ENCODE assay signal across 8 mouse cellular contexts in the genomic region with DNA sequence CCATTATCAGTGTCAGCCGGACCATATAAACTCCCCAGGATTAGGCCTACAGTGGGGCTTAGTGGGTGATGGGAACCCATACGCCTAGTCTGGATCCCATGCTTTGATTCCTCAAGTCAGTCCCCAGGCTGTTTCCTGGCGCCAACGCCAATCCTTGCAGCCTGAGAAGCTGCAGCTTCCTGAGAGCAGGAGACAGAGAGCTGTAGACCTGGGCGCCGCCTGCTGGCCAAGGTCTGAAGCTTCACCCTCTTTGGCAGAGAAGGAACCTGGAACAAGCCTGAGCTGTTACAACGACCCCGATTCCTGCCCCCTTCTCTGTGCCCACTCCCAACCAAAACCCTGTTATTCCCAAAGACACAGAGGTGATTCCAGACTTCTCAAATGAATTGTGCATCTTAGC. TPM values are rescaled to one million over a fixed set of nuclear protein-coding genes. Genes with fewer than 3 reads are reported as not detected.
DNase-seq lines count a peak whose midpoint lies in the region; TF ChIP-seq lines count a peak whose summit lies in the region.

No protein-coding gene starts in this region.

- no peaks in the 10 kb centered on the region for H3K79me2 ChIP-seq in heart, adult 2 months (replicated peaks; ENCODE audit: control insufficient read depth, insufficient read depth, low read length)

- no peaks in the 10 kb centered on the region for H3K36me3 ChIP-seq in E14TG2a.4 (ENCODE audit: insufficient read depth, low read length)
- no peaks in the 10 kb centered on the region for H3K36me3 ChIP-seq in heart, adult 2 months (ENCODE audit: control insufficient read depth, insufficient read depth, low read length)

- WGBS in heart, adult 2 months, result 8% methylated on average over 8 of the region's 8 CpGs

- no peaks in the 10 kb centered on the region for H3K9me3 ChIP-seq in E14TG2a.4 (ENCODE audit: low read length)

- intact Hi-C loops in heart, adult 2 months (cut with DNase I), result loop anchor here (1.0 to 10.0 kb wide), 4 partner anchors 37 to 575 kb away; partner anchors contain the start of gene Tspan32

- H3K4me3 ChIP-seq in E14TG2a.4 (replicated peaks; ENCODE audit: low read length), result no peak overlapping the region
- no peak overlapping the region for H3K4me3 ChIP-seq in heart, adult 2 months

- no peak for TF ChIP-seq EP300 in heart, adult 2 months (IDR thresholded peaks at IDR 0.05; ENCODE audit: insufficient read depth, low read depth, low read length)

- no peak overlapping the region for H3K27ac ChIP-seq in heart, adult 2 months

- H3K27me3 ChIP-seq in E14TG2a.4 (ENCODE audit: insufficient read depth, low read length), result peaks cover 46% of the 10 kb centered on the region
- no peaks in the 10 kb centered on the region for H3K27me3 ChIP-seq in heart, adult 2 months (ENCODE audit: control insufficient read depth, insufficient read depth, low read length)

- peaks cover 64% of the 10 kb centered on the region for H3K4me1 ChIP-seq in E14TG2a.4 (replicated peaks; ENCODE audit: low read depth, low read length)
- peaks cover 6% of the 10 kb centered on the region for H3K4me1 ChIP-seq in heart, adult 2 months (ENCODE audit: control insufficient read depth, insufficient read depth, low read length)

- TF ChIP-seq POLR2A in heart, adult 2 months (IDR thresholded peaks at IDR 0.05; ENCODE audit: insufficient read depth, low read depth, low read length), result no peak

- TF ChIP-seq CTCF in E14TG2a.4 (conservative IDR thresholded peaks at IDR 0.05; ENCODE audit: low read length), result peak; percentile 75
- TF ChIP-seq CTCF in heart, adult 2 months (IDR thresholded peaks at IDR 0.05), result peak; percentile 98

- no peak overlapping the region for H3K9ac ChIP-seq in heart, adult 2 months (ENCODE audit: low read depth, low read length)

- peak; percentile 87 for DNase-seq in adrenal gland, postnatal 10 days
- peak; percentile 71 for DNase-seq in embryo, embryonic 9.5 days (ENCODE audit: extremely low spot score)
- peak; percentile 70 to 83 for DNase-seq in heart, adult 2 months
- peak; percentile 71 to 89 for DNase-seq in kidney, postnatal 36 days
- DNase-seq in lung, postnatal 25 days (ENCODE audit: low spot score), result peak; percentile 67
- DNase-seq in right cerebral cortex, adult 18-20 months, result peak; percentile 69
- DNase-seq in urinary bladder, postnatal 25 days (ENCODE audit: low spot score), result peak; percentile 82

RNA-seq across cellular contexts. Expression of gene Slc22a18, which starts 3.6 kb away (rescaled TPM):
- 10 to 100 TPM in 1 of 2 experiments, 1 to 10 TPM in 1; 6.5 to 15.0 TPM for total RNA-seq in adrenal gland, postnatal 10 days (2021)
- total RNA-seq in heart, adult 2 months (2021), result under 1 TPM; 0.36 to 0.42 TPM
- polyA plus RNA-seq in heart, adult 2 months (2012; rRNA removed), result 2.3 and 2.5 TPM in 2 replicates

RNA-seq across cellular contexts. Expression of gene Cdkn1c, which starts 9.1 kb away (rescaled TPM):
- 100 to 1,000 TPM; 386 to 453 TPM for total RNA-seq in adrenal gland, postnatal 10 days (2021)
- total RNA-seq in heart, adult 2 months (2021), result 10 to 100 TPM; 33.9 to 42.4 TPM
- 12.3 and 15.7 TPM in 2 replicates for polyA plus RNA-seq in heart, adult 2 months (2012; rRNA removed)

RNA-seq across cellular contexts. Expression of gene Phlda2, which starts 33.0 kb away (rescaled TPM):
- total RNA-seq in adrenal gland, postnatal 10 days (2021), result under 1 TPM in 1 of 2 experiments, not detected in 1; 0.82 TPM
- not detected for total RNA-seq in heart, adult 2 months (2021)
- not detected in 2 replicates for polyA plus RNA-seq in heart, adult 2 months (2012; rRNA removed)

Comparison
In these comparisons a context has a peak if more than half of its experiments do, and no peak if none do; other contexts are left out.
1. RNA of gene Slc22a18, which starts 3.6 kb away (total RNA-seq): 6.5 to 15.0 TPM in adrenal gland, postnatal 10 days; 0.36 to 0.42 TPM in heart, adult 2 months; every median in the first group is over 4 times any median in the second.
2. RNA of gene Cdkn1c, which starts 9.1 kb away (total RNA-seq): 386 to 453 TPM in adrenal gland, postnatal 10 days; 33.9 to 42.4 TPM in heart, adult 2 months; every median in the first group is over 4 times any median in the second.
3. Peak in every context shown above with its lines, with median percentiles within 50 percentile points of each other: DNase-seq.